Mouse (Mus musculus) gastrocnemius, adult 18-20 months (tissue): ENCODE measurements around the gene Ptprt. TPM values are rescaled to one million over a fixed set of nuclear protein-coding genes. Genes with fewer than 3 reads are reported as not detected.

Source experiments
- DNase-seq: peaks from one replicate; pipeline ENCODE4 v3.0.0; 2021; ENCODE audit warnings: low spot score
- long read RNA-seq, 2 experiments: library from polyadenylated mRNA; stranded (forward); transcript quantifications; one replicate each; pipeline ENCODE4 v2.0.0; 2021
- total RNA-seq, 2 experiments: library from RNA; stranded (reverse); gene quantifications; 2 replicates each; pipeline ENCODE4 v1.2.3; 2021

Ptprt gene
- under 1 TPM; 0.16 to 0.19 TPM for total RNA-seq
- long read RNA-seq, experiment 1 = 0 reads
- long read RNA-seq, experiment 2 = 0 reads

DNA sequence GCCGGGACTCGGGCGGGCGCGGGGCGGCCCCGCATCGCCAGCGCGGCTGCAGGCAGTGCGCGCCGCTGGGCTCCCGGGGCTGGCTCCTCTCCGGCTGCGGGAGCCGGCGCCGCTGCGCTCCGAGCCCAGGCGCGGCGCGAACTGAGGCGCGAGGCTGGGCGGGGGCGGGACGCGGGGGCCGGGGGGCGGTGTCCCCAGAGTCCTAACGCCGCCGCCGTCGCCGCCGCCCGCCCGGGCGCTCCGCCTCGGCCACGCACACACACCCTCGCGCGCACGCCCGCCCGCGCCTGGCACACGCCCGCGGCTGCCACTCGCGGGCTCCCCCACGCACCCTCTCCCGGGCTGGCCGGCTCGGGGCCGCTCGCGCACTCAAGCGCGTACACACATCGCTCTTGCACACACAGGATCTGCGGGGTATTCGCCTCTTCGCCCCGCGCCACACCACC is at the start of gene Ptprt:
Gene Ptprt, minus strand, starts transcription at position 207 of the 446 bp plus-strand sequence.
- no peak for DNase-seq

DNA sequence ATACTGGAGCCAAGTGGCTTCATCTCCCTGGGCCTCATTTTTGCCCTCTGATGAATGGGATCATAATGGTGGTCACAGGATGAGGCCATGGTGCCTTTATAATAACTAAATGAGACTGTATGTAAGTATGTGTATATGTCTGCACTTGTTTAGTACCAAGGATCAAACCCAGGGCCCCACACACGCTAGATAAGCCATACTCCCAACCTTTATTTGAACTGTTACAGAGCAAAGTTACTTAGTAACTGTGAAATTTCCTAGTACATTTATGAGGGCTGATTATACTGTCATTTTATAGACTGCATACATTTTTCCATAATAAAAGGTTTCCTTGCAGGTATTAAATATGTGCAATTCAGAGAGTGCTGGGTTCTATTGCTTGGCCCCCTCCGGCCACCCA is 49.5 kb upstream of the Ptprt start:
- DNase-seq = no peak

GRCm38 (mm10) chr2:162699691-162700090 is 38.7 kb upstream of the Ptprt start:
- DNase-seq = no peak

GRCm38 (mm10) chr2:162699036-162699435 is 38.1 kb upstream of the Ptprt start:
- no peak for DNase-seq

DNA sequence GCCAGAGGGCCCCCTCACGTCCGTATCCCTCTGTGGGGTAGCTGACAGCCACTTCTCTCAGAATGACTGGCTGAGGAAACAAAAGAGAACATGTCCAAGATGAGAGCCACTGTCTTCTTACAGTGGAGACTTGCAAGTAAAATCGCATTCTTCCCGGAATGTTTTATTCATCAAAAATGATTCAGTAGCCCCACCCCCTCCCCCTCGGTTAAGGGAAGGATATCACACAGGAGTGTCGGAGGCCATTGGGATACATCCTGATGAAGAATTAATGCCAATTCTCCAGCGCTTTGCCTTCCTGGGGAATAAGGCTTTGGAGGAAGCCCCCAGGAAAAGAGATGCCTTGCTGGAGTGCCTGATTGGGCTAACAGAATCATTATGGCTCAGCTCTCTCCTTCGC is 37.1 kb upstream of the Ptprt start:
- no peak for DNase-seq

DNA sequence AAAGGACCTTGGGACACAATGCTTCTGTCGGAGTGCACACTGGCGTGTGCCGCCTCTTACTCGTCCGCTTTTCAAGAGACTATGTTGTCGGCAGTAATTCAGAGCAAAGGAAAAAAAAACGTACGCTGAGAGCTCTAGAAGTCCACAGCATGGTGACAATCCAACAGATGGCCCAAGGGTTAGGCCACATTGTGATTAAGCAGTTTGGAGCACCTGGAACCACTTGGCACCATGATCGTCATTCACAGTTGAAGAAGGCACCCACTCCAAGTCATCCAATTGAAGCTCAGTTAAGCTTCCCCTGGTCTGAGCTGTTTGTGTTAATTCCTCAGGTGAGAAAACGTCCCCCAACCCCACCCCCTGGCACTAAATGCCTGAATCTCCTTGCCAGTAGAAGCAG is 36.2 kb upstream of the Ptprt start:
- DNase-seq = no peak

- no peak for DNase-seq
Measured at GRCm38 (mm10) chr2:162692143-162692542, 31.2 kb upstream of the Ptprt start.

GRCm38 (mm10) chr2:162682674-162683073 is 21.7 kb upstream of the Ptprt start:
- peak; percentile 9 for DNase-seq

DNA sequence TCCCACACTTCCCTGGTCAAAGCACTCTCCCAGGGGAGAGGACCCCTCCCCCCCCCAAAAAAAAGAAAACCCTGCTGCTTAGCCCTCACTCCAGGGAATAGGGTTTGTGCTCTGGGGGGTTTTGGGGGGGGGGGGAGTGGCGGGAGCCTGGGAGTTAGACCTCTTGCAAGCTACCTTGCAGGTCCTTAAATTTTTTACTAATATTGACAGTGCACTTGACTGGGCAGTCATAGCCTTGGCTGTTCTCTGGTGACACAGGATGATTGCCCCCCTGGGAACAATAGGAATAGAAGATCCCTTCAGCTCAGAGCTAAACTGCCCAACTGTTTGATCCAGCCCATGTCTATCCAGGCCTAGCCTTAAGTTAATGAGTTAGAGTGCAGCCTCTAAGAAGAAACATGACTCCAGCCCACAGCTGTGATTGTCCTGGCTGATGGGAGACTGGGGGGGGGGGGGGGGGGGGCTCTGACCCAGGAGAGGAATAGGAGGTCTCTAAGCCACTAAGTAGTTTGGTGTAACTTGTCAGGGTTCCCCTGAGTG is 1.6 kb upstream of the Ptprt start:
- DNase-seq = no peak

DNA sequence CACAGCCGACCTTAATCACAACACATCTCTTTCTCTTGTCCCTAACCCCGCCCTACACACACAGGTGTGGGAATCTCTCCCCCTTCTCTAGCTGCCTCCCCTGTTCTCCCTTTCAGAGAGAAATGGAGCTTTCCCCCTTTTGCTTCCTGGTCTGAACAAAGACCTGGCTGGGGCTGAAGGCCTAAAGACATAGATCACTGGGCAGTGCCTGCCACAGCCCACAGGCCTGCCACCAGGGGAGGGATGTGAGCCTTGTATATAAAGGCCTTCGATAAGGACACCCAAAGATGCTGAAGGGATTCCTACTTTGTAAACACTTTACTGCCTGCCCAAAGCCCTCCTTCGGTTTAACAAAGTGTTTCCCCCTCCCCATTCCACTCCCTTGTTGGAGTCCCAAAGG is 786 bp upstream of the Ptprt start:
- no peak for DNase-seq

DNA sequence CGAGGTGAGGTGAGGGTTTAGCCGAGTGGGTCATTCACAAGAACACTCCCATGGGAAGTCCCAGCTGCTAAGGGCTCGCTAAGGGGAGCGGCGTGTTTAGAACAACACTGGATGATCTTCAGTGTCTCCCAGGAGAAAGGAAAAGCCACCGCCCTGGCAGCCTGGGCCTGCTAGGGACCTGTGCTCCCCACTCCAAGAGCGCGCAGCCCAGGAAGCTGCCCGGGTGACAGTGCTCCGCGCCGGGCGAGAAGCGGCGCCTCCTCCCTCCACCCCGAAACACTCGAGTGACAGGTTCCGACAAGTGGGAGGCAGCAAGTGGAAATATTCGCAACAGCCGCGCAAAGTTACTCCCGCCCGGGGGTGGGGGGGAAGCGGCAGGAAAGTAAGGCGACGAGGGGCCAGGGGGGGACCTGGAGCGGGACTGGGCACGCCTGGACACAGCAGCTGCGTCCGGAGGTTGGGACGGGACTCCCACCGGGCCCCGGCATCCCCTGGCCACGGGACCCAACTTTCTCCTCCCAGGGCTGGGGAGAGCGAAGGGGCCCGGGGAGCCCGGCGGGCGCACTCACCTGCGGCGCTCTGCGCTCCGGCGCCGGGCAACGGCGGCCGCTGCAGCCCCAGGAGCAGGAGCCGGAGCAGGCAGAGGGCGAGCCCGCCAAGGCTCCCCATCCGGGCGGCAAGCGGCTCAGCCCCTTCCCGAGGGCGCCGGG is 561 bp downstream of the Ptprt start:
- no peak for DNase-seq

DNA sequence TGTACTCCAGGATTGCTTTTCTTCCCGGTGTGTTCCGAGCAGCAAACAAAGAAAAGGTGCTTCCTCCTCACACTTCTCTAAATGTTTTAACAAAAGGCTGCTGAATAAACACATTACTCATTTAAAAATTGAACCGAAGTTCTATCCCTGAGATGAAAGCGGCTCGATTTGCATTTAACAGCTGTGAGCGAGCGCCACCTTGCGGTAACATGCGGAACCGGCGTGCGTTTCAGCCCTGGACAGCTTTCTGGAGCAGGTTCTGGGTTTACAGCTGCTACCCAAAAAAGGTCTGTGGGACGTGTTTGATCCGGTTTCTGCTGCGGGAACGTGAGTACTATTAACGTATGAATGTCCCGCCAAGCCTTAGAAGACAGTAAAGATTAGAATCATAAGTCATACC is 1.9 kb downstream of the Ptprt start:
- peak; percentile 48 for DNase-seq

DNA sequence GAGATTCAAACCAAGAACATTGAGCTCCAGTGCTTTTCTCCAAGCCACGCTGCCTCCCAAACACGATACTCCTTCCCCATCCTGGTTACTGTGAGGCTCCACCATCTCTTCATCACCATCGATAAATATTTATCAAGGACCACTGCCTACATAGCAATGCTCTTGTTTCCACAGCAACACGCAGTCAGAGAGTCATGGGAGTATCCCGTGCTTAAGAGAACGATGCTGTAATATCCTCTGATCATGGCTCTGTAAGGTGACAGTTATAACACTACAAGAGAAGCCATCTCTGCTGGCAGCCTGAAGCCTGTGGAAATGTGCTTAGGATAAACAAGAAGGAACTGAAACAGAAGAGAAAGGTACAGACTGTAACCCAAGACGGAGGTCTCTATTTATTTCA is 3.4 kb downstream of the Ptprt start:
- no peak for DNase-seq

DNA sequence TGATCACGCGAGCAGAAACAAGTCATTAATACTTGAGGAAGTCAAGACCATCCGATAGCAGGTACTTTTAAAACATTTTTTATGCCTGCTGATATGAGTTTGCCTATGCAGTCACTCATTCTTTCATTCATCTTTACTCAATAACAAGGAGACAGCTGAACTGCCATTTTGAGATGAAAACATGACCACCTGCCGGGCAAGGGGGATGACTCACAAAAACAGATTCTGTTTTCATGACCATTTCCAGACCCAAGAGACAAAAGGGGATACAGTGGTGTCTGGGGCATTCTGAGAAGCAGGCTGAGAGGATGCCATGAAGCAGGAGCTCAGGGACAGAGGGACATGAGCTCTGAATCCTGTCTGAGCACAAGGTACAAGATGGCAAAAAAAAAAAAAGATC is 6.5 kb downstream of the Ptprt start:
- DNase-seq = no peak

DNA sequence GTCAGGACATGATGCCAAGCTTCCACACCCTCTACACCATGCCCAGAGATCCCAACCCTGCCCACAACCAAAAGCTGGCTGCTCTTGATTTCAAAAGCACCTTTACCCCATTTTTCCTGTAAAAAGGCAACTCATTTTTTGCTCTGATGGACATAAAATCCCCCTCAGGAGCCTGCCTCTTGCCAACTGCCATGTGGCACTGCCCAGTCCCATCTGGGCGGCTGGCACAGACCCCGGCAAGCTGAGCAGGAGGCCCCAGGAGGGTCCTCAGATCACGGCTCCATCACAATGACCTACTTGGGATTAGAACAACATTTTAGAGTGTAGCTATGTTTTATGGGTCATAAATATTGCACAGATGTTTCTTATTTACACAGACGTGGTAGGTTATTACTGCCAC is 22.3 kb downstream of the Ptprt start:
- no peak for DNase-seq

- no peak for DNase-seq
Measured at GRCm38 (mm10) chr2:162637537-162637936, 23.4 kb downstream of the Ptprt start.

DNA sequence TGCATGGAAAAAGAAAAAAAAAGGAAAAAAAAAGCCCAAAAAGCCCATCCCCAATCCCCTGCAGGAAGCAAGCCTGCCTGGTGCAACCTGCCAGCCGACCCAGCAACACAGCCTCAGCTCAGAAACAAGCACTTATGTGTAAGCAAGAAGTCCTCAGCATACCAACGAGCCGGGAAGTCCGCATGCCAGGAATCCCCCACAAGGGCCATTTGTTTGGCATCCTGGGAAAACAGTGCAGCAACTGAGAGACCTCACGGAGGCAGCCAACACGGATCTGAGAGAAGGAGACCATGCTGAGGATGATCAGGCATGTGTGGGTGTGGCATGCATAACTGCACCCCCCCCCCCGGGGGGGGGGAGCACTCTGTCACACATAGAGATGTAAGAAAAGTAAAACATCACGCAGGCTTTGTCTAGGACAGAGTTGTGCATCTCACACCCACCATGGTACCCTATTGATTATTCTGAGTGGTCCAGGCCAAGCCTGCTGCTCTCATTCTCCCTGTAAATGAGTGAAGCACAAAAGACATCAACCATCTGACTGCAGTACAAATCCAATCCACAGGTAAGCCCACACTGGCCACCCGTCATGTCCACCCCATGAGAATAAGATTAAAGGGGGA is 24.4 kb downstream of the Ptprt start:
- DNase-seq = no peak

DNA sequence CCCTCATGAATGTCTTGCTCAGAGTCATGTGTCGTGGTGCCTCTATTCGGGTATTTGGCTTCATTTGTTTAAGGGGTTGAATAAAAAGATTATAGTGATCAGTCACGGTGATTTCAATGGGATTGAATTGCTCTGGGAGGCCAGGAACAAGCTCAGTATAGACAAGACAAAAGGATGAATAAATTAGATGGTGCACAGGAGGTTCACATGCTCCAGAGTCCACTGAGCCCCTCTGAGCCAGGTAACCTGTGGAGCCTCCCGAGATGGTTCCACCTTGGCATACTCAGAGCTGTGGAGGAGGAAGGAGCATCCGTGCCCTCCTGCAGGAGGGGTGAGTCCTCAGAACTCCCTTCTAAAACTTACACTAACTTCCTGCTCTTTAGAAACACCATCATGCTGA is 26.0 kb downstream of the Ptprt start:
- DNase-seq = no peak

GRCm38 (mm10) chr2:162626076-162626475 is 34.9 kb downstream of the Ptprt start:
- DNase-seq = no peak

DNA sequence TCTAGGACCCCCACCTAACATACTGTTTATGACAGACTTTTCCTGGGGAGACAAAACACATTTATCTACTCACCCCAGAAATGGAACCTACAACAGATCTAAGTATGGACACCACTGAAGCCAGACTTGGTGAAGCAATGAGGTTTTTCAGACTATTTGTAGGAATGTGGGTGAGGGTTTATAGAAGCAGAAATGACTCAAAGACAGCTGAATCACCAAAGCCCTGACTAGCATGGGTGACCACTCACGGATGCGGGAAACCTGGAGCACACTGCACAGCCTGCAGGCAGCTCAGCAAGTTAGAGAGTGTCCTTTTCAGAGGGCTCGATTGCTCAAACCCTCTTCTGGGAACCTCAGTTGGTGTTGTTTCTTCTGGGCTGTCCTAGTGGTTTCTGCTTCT is 36.2 kb downstream of the Ptprt start:
- no peak for DNase-seq

DNA sequence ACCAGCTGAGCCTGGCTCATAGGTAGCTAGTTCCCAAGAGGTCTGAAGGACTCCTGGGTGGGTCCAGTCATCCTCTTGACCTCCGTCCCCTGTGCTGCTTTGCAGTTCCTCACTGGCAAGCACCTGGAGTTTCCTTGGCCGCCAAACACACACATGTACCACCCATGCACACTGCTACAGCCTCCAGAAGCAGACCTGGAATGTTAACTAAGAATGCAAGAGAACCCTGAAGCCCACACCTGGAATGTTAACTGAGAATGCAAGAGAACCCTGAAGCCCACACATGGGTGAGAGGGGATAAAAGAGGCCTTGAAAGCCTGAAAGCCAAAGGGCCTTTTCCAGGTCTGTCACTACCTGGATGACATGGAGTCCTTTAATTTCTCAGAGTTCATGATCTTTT is 46.7 kb downstream of the Ptprt start:
- DNase-seq = no peak

DNA sequence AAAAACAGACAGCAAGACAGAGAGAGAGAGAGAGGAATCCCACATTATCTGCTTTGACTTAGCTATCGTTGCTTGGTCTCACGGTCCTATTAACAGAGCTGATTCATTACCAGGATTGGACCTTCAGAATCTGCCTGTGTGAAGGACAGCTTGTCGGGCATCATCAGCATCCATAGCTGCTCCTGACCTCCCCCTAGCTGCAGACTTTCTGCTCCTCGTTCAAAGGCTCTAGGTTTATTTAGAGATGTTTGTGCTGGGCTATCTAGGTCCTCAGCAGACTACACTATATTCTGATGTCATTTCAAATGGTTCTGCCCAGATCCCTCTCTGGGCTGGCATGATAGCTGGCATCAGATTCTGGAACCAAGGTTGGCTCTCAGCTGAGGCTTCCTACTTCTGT is 47.5 kb downstream of the Ptprt start:
- no peak for DNase-seq

GRCm38 (mm10) chr2:162602721-162603120 is 58.2 kb downstream of the Ptprt start:
- DNase-seq = no peak
